Mouse (Mus musculus) megakaryocyte, adult 5-6 weeks (primary cell): ENCODE data around the gene Zfyve16. TPM values are rescaled to one million over a fixed set of nuclear protein-coding genes. Genes with fewer than 3 reads are reported as not detected.

Source experiments
- ATAC-seq: 2 replicates; pipeline ENCODE4 v1.8.0; 2016; ENCODE audit warnings: mild to moderate bottlenecking, inconsistent platforms; ENCODE audit not compliant: poor library complexity, severe bottlenecking
- total RNA-seq, 2 experiments: library from RNA; stranded (forward) in 1 of 2; stranded (reverse) in 1 of 2; fragments of 153-499, 151-499 nt in 1 of 2; fragments of 221-1000, 200-1000 nt in 1 of 2; gene quantifications; 2 replicates each; pipeline versions ENCODE4 v1.2.3 to v1.2.4; 2015 to 2017

The Zfyve16 gene
- total RNA-seq, 2 experiments from 2014 or later = 10.9 to 13.0 TPM

GRCm38 (mm10) chr13:92469381-92469780, 61.3 kb downstream of the Zfyve16 start:
- no peak for ATAC-seq

- no peak for ATAC-seq
Observed at GRCm38 (mm10) chr13:92467891-92468290, 62.8 kb downstream of the Zfyve16 start.

GRCm38 (mm10) chr13:92464698-92465097, 66.0 kb downstream of the Zfyve16 start:
- no peak for ATAC-seq

DNA sequence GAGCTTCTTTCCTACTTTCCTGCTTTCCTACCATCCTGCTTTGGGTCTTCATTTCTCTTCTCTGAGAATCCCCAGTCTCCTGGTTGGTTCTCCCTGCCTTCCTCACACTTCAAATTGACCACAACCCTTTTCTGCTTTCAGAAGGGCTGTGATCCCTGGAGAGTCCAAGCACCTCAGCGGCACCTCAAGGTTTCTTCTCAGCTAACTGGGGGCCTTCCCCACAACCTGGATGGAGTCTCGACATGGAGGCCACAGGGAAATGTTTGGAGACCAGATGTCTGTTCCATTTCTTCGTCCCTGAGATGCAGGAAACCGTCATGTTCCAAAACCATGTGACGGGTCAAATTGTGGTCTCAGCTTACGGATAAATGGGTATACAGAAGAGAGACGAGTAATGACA, 83.8 kb downstream of the Zfyve16 start:
- ATAC-seq = no peak

- ATAC-seq = no peak
Observed at GRCm38 (mm10) chr13:92440286-92440685, 90.4 kb downstream of the Zfyve16 start.

- no peak for ATAC-seq
Observed at GRCm38 (mm10) chr13:92438656-92439055, 92.0 kb downstream of the Zfyve16 start.

Other genes with a start within 250 kb of the Zfyve16 start
- gene Gm20379, start 224.9 kb downstream of the Zfyve16 start, total RNA-seq (2015) = not detected in 2 replicates
- not detected in 2 replicates for gene Gm20379, start 224.9 kb downstream of the Zfyve16 start, total RNA-seq (2017)
- gene Dhfr, start 176.1 kb downstream of the Zfyve16 start, total RNA-seq (2015) = 11.8 and 13.6 TPM in 2 replicates
- gene Dhfr, start 176.1 kb downstream of the Zfyve16 start, total RNA-seq (2017) = 12.6 and 12.7 TPM in 2 replicates
- 17.3 and 21.3 TPM in 2 replicates for gene Msh3, start 175.9 kb downstream of the Zfyve16 start, total RNA-seq (2015)
- gene Msh3, start 175.9 kb downstream of the Zfyve16 start, total RNA-seq (2017) = 27.5 and 34.6 TPM in 2 replicates
- not detected in 2 replicates for gene Ankrd34b, start 105.0 kb downstream of the Zfyve16 start, total RNA-seq (2015)
- not detected in 2 replicates for gene Ankrd34b, start 105.0 kb downstream of the Zfyve16 start, total RNA-seq (2017)
- gene Fam151b, start 46.9 kb downstream of the Zfyve16 start, total RNA-seq (2015) = 11.6 and 12.7 TPM in 2 replicates
- 7.7 and 12.7 TPM in 2 replicates for gene Fam151b, start 46.9 kb downstream of the Zfyve16 start, total RNA-seq (2017)
- gene Spz1, start 45.3 kb upstream of the Zfyve16 start, total RNA-seq (2015) = not detected in 2 replicates
- 0.18 TPM in 1 of 2 replicates, not detected in the other for gene Spz1, start 45.3 kb upstream of the Zfyve16 start, total RNA-seq (2017)
- gene Serinc5, start 80.2 kb upstream of the Zfyve16 start, total RNA-seq (2015) = 10.8 and 12.0 TPM in 2 replicates
- 9.7 and 11.8 TPM in 2 replicates for gene Serinc5, start 80.2 kb upstream of the Zfyve16 start, total RNA-seq (2017)